Mouse (Mus musculus): Measurements from ENCODE around the gene 1600014C10Rik. TPM values are rescaled to one million over a fixed set of nuclear protein-coding genes. Genes with fewer than 3 reads are reported as not detected.

Gene 1600014C10Rik
- polyA plus RNA-seq, 1 experiment from 2014 or later, result 14.4 TPM

- no peak overlapping the region for H3K27ac ChIP-seq
- H3K4me3 ChIP-seq, result no peak overlapping the region
Measured at GRCm38 (mm10) chr7:38226226-38226625, 43.2 kb downstream of the 1600014C10Rik start.

GRCm38 (mm10) chr7:38227181-38227899 is 44.3 kb downstream of the 1600014C10Rik start:
- peak overlapping the region; percentile 84 for H3K27ac ChIP-seq
- H3K9me3 ChIP-seq, result no peaks in the 10 kb centered on the region
- H3K4me3 ChIP-seq, result peak overlapping the region; percentile 79
- H3K27me3 ChIP-seq (ENCODE audit: insufficient read depth, poor library complexity, severe bottlenecking), result peaks cover 16% of the 10 kb centered on the region; the same call in 1 of the 2 replicates
- DNase-seq (ENCODE audit: low spot score), result peak; percentile 83
- peaks cover 15% of the 10 kb centered on the region for H3K4me1 ChIP-seq
- H3K36me3 ChIP-seq, result no peaks in the 10 kb centered on the region
- 2% methylated on average over 25 of the region's 25 CpGs for WGBS

More at GRCm38 (mm10) chr7:38226226-38226625, 43.2 kb downstream of the 1600014C10Rik start:
- peaks cover 5% of the 10 kb centered on the region for H3K36me3 ChIP-seq
- H3K27me3 ChIP-seq (ENCODE audit: insufficient read depth, poor library complexity, severe bottlenecking), result peaks cover 16% of the 10 kb centered on the region; the same call in 1 of the 2 replicates
- no peaks in the 10 kb centered on the region; the same call in 1 of the 2 replicates for H3K9me3 ChIP-seq
- peaks cover 15% of the 10 kb centered on the region for H3K4me1 ChIP-seq
- 70% methylated on average over 2 of the region's 2 CpGs for WGBS
- DNase-seq (ENCODE audit: low spot score), result no peak

DNA sequence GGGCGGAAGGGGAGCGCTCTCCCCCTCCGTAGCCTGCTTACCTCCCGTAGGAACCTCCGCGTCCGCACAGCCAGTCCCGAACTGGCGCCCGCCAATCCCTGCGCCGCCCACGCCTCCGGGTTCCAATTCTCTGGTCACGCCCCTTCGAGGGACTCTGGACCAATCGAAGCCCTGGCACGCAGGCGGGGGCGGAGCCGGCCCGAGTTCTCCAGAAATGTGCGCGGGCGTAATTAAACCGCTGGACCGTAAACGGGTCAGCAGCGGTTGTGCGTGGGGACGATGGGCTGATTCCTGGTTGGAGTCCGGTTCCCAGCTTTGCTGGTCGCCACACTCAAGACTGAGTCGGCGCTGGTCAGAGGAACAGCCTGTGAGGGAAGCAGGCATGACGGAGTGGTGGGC is 44.9 kb downstream of the 1600014C10Rik start, which contains the start of gene Plekhf1:
Gene Plekhf1, minus strand, starts transcription at position 117 of the 399 bp plus-strand sequence.
- Histone ChIP-seq H3K27me3 (ENCODE audit: insufficient read depth, poor library complexity, severe bottlenecking) (peaks cover 16% of the 10 kb centered on the region; the same call in 1 of the 2 replicates), H3K4me1 (peaks cover 15% of the 10 kb centered on the region), H3K4me3 (peak within 1 kb of the TSS; percentile 79), H3K9me3 (no peaks in the 10 kb centered on the region), H3K27ac (peak within 1 kb of the TSS; percentile 84), H3K36me3 (no peaks in the 10 kb centered on the region)
- peak; percentile 97 for DNase-seq (ENCODE audit: low spot score)
- under 1% methylated on average over 36 of the region's 36 CpGs for WGBS

- H3K27ac ChIP-seq, result peak overlapping the region; percentile 84; the same call in 1 of the 2 replicates
Measured at GRCm38 (mm10) chr7:38228329-38228728, 45.3 kb downstream of the 1600014C10Rik start.

GRCm38 (mm10) chr7:38230285-38230684 is 47.3 kb downstream of the 1600014C10Rik start:
- H3K27me3 ChIP-seq (ENCODE audit: insufficient read depth, poor library complexity, severe bottlenecking), result peaks cover 16% of the 10 kb centered on the region; the same call in 1 of the 2 replicates
- H3K4me3 ChIP-seq, result no peak overlapping the region
- H3K36me3 ChIP-seq, result no peaks in the 10 kb centered on the region
- H3K4me1 ChIP-seq, result peaks cover 6% of the 10 kb centered on the region; the same call in 1 of the 2 replicates
- DNase-seq (ENCODE audit: low spot score), result no peak
- no peaks in the 10 kb centered on the region for H3K9me3 ChIP-seq
- no peak overlapping the region for H3K27ac ChIP-seq
- 12% methylated on average over 8 of the region's 8 CpGs for WGBS

More at GRCm38 (mm10) chr7:38228329-38228728, 45.3 kb downstream of the 1600014C10Rik start:
- WGBS, result 26% methylated on average over 8 of the region's 8 CpGs
- Histone ChIP-seq H3K4me1 (peaks cover 15% of the 10 kb centered on the region), H3K27me3 (ENCODE audit: insufficient read depth, poor library complexity, severe bottlenecking) (peaks cover 16% of the 10 kb centered on the region; the same call in 1 of the 2 replicates), H3K9me3 (no peaks in the 10 kb centered on the region), H3K4me3 (peak overlapping the region; percentile 79), H3K36me3 (no peaks in the 10 kb centered on the region)
- no peak for DNase-seq (ENCODE audit: low spot score)

GRCm38 (mm10) chr7:38236400-38237105 is 53.5 kb downstream of the 1600014C10Rik start:
- no peaks in the 10 kb centered on the region for H3K9me3 ChIP-seq
- 40% methylated on average over 11 of the region's 11 CpGs for WGBS
- no peaks in the 10 kb centered on the region for H3K36me3 ChIP-seq
- H3K27me3 ChIP-seq (ENCODE audit: insufficient read depth, poor library complexity, severe bottlenecking), result no peaks in the 10 kb centered on the region
- H3K27ac ChIP-seq, result no peak overlapping the region
- H3K4me1 ChIP-seq, result no peaks in the 10 kb centered on the region
- H3K4me3 ChIP-seq, result no peak overlapping the region
- DNase-seq (ENCODE audit: low spot score), result no peak

- H3K9me3 ChIP-seq, result no peaks in the 10 kb centered on the region
- H3K27me3 ChIP-seq (ENCODE audit: insufficient read depth, poor library complexity, severe bottlenecking), result no peaks in the 10 kb centered on the region
Measured at GRCm38 (mm10) chr7:38237140-38237539, 54.1 kb downstream of the 1600014C10Rik start.

DNA sequence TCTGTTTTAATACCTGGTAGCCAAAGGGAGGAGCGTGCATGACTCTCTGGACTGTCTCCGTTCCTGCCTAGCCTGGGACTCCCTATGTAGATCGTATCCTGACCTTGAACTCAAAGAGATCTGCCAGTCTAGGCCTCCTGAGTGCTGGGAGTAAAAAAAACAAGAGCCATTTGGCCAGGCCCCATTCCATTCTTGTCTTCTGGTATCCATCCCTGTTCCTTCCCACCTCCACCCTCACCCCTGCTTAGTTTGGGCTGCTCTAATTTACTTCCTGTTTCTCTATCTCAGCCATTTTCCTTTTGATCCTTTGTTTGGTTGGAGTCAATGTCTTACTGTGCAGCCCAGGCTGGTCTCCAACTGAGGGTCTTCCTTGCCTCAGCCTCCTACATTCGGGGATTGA is 59.4 kb downstream of the 1600014C10Rik start:
- DNase-seq (ENCODE audit: low spot score), result no peak
- 76% methylated on average over 4 of the region's 4 CpGs for WGBS
- Histone ChIP-seq H3K27me3 (ENCODE audit: insufficient read depth, poor library complexity, severe bottlenecking) (no peaks in the 10 kb centered on the region), H3K4me1 (no peaks in the 10 kb centered on the region), H3K9me3 (no peaks in the 10 kb centered on the region), H3K4me3 (no peak overlapping the region), H3K27ac (no peak overlapping the region), H3K36me3 (no peaks in the 10 kb centered on the region)

More at GRCm38 (mm10) chr7:38237140-38237539, 54.1 kb downstream of the 1600014C10Rik start:
- DNase-seq (ENCODE audit: low spot score), result no peak
- Histone ChIP-seq H3K4me3 (no peak overlapping the region), H3K4me1 (no peaks in the 10 kb centered on the region), H3K36me3 (no peaks in the 10 kb centered on the region), H3K27ac (no peak overlapping the region)

Other genes starting within 250 kb of the 1600014C10Rik start
- 39.7 and 46.9 TPM in 2 replicates for gene Uri1, start 159.7 kb upstream of the 1600014C10Rik start, polyA plus RNA-seq (2016; fragmentation: Nextera tagmentation; extraction: Ambion mirVana)
- gene Ccne1, start 75.7 kb upstream of the 1600014C10Rik start, polyA plus RNA-seq (2016; fragmentation: Nextera tagmentation; extraction: Ambion mirVana), result 73.7 and 94.9 TPM in 2 replicates
- 1.7 and 2.2 TPM in 2 replicates for gene Plekhf1, start 44.8 kb downstream of the 1600014C10Rik start, polyA plus RNA-seq (2016; fragmentation: Nextera tagmentation; extraction: Ambion mirVana)
- gene Pop4, start 88.2 kb downstream of the 1600014C10Rik start, polyA plus RNA-seq (2016; fragmentation: Nextera tagmentation; extraction: Ambion mirVana), result 46.0 and 61.7 TPM in 2 replicates

Data from heart, embryonic 10.5 days (tissue).